Mouse (Mus musculus) lung, postnatal 4 days (tissue): ENCODE measurements around the gene Fgfr2.

Source experiments
- DNase-seq, 2 experiments: peaks; one replicate each; pipeline ENCODE4 v3.0.0; 2021

Gene Fgfr2

GRCm38 (mm10) chr7:132799119-132800016, 323.8 kb downstream of the Fgfr2 start:
- peak in 1 of 2 experiments; percentile 33 for DNase-seq

DNA sequence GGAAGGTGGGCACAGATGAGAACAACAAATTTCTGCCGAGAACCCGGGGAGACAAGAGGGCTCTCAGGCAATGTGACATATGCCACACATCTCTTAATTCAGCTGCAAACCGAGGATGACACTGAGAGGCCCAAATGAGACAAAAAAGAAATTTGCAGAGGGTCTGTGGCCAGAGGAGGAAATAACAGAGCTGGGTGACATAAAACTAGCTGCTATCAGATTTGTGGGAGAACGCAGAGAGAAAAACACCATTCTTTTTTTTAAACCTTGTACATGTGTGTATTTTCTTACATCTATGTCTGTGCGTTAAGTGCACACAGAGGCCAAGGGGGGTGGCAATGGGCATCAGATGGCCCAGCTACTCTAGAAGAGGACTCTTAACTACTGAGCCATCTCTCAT, 328.0 kb downstream of the Fgfr2 start:
- DNase-seq = no peak

GRCm38 (mm10) chr7:132793467-132793866, 329.7 kb downstream of the Fgfr2 start:
- DNase-seq = no peak

GRCm38 (mm10) chr7:132790447-132791219, 332.5 kb downstream of the Fgfr2 start:
- DNase-seq = no peak

- no peak for DNase-seq
These were observed 334.3 kb downstream of the Fgfr2 start for GRCm38 (mm10) chr7:132788826-132789225.

DNA sequence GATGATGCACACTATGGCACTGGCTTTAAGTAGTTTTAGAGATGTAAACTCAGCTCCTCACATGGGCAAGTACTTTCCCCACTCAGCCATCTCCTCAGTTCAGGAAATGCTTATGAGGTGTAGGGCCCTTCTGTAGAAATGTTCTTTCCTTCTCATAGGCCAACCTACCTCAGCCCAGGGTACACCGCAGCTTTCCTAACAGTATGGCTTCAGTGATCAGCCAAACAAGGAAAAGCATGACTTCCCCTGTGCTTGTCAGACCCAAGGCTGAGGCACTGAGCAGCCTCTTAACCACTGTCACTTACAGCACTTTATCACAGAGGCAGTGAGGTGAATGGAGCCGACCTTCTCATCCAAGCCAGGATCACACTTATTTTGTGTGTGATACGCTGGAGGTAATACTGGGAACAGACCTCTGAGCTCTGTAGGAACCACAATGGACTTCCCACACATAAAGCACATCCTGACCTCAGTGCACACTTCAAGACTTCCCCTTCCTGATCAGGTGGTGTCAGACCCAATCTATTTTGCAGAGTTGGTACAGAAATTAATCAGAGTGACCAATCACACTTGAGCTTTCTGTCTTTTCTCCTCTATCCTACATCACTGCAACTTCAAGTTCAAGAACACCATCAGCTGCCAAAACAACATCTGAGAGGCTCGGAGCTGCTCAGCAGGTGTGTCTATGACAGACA, 335.5 kb downstream of the Fgfr2 start:
- DNase-seq = no peak

DNA sequence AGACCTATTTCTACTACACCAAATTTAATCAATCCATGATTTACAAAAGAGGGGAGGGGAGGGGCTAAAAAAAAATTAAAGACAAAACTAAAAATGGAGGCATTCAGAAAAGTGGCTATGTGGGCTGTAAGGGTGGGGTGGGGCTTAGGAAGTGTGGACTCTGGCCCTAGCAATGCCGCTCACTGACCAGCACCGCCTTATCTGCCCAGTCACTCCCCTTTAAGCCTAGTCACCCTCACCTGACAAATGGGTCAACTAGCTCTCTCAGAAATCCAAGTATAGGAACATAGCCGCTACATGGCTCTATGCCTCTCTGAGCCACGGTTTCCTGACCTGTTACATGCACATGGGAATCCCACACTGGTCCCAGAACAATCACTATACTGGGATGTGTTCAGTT, 336.1 kb downstream of the Fgfr2 start:
- no peak for DNase-seq

DNA sequence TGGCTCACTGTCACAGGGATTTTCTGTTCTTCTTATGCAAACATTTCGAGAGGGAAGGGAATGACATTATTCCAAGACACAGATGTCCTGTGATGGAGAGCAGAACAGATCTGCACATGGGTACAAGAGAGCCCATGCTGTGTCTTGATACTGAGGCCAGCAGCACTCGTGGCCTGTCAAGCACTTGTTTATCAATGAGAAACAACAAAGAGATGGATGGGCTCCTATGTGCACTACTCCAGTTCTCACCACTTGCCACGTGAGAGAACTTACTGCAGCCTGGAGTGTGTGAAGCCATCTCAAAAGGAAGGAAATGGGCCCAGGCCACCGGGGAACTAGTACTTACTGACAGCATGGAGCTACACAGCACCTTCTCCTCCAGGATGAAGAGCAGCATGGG, 336.6 kb downstream of the Fgfr2 start:
- DNase-seq = no peak

DNA sequence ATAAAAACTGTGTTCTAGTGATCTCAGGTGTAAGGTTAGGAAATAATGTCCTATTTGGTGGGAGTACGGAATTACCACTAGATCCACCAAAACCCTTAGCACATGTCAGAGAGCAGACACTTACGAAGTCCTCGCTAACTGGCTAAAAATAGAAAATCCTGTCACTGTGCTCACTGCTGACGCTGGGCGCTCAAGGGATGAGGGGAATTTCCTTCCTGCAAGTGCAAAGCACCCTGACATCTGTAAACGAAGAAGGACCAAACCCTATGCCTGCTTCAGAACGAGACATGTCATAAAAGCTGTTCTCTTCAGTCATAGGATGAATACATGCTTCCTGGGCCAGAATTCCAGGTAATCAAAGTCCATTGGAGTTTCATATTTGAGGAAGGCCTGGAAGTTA, 337.1 kb downstream of the Fgfr2 start:
- DNase-seq = no peak

DNA sequence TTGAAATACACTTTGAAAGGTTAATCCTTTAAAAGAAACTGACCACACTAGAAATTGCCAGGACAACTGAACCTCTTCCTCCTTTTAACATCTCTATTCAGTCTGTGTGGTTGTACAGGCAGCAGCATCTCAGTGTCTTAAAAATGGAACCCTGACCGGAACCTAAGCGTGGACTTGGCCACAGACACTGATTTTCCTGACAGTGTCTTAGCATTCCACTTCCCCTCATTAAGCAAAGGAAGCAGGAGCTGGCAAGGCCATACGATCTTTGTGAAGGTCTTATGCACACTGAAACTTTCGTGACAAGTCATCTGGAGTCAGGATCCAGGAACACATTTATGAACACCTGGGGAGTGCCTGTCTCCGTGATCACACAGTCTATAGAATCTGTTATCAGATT, 339.0 kb downstream of the Fgfr2 start:
- no peak for DNase-seq

DNA sequence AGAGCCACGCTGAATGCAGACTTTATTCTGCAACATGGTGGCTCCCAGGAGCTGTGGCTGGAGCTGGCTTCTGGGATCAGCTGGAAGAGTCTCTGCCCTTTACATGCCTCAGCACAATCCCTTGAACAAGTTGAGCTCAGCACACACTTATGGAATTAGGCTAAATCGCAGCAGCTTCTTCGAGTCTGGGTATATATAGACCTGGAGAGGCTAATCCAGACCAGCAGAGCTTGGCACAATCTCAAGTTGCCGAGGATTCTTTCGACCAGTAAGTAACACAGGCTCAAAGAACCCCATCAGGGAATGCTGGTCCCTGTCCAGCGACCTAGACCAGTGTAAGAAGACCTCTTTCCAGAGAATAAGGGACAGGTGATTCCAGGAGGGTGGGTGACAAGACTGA, 341.3 kb downstream of the Fgfr2 start:
- no peak for DNase-seq

- DNase-seq = no peak
These were observed 341.9 kb downstream of the Fgfr2 start for GRCm38 (mm10) chr7:132781130-132781814.

DNA sequence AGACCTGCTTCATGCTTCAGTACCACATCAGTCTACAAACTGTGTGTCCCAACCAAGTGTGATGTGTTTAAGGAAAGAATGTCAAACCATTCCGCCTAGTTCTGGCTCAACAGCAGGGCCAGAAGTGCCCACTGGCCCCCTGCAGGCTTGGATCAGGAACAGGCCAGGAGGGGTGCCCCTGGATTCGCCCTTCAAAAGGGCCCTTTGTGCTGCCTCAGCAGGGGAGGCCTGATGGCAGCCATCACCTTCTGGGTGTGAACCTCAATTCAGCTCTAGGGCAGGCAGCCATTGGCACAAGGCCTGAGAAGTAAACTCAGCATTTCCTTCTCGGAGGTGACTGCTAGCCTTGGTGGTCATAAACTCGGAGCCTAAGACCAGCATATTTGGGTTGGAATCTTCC, 342.5 kb downstream of the Fgfr2 start:
- peak in 1 of 2 experiments; percentile 66 for DNase-seq

- DNase-seq = no peak
These were observed 344.5 kb downstream of the Fgfr2 start for GRCm38 (mm10) chr7:132778630-132779029.

- no peak for DNase-seq
These were observed 345.3 kb downstream of the Fgfr2 start for GRCm38 (mm10) chr7:132777728-132778453.

- DNase-seq = no peak
These were observed 346.0 kb downstream of the Fgfr2 start for GRCm38 (mm10) chr7:132777117-132777516.

GRCm38 (mm10) chr7:132776338-132777111, 346.6 kb downstream of the Fgfr2 start:
- no peak for DNase-seq

- DNase-seq = no peak
These were observed 347.2 kb downstream of the Fgfr2 start for GRCm38 (mm10) chr7:132775922-132776321.

GRCm38 (mm10) chr7:132775333-132775732, 347.8 kb downstream of the Fgfr2 start:
- peak in 1 of 2 experiments; percentile 63 for DNase-seq

DNA sequence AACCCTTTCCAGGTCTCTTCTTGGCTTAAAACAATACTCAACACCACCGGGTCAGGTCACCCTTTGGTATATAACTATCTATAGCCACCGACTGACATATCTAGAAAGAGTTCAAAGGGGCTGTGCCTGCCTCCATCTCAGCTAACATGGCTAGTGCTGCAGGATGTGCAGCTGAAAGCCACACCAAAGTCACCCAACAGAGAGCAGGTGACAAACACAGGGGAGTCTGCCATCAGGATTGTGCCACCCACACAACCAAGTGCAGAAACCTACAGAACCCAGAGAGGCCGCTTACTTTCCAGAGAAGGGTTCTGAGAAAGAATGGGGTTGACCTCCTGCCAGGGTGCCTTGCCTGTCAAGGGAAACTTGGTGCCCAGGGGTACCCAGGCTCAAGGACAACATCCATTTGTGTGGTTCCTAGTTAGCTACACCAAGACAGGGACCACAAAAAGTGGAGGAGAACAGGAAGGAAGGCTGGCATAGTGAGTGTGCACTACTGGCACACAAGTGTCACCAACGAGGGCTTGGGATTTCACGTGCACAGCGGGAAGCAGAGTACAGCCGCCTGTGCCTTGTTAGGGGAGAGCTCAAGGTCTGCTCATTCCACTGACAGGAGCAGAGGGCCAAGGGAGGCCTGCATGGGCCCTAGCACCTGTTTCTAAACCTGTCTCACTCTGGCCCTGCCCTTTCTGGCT, 350.0 kb downstream of the Fgfr2 start:
- DNase-seq = no peak

GRCm38 (mm10) chr7:132772440-132772839, 350.7 kb downstream of the Fgfr2 start:
- DNase-seq = no peak
